ENCODE assay signal across 8 mouse cellular contexts in the genomic region with DNA sequence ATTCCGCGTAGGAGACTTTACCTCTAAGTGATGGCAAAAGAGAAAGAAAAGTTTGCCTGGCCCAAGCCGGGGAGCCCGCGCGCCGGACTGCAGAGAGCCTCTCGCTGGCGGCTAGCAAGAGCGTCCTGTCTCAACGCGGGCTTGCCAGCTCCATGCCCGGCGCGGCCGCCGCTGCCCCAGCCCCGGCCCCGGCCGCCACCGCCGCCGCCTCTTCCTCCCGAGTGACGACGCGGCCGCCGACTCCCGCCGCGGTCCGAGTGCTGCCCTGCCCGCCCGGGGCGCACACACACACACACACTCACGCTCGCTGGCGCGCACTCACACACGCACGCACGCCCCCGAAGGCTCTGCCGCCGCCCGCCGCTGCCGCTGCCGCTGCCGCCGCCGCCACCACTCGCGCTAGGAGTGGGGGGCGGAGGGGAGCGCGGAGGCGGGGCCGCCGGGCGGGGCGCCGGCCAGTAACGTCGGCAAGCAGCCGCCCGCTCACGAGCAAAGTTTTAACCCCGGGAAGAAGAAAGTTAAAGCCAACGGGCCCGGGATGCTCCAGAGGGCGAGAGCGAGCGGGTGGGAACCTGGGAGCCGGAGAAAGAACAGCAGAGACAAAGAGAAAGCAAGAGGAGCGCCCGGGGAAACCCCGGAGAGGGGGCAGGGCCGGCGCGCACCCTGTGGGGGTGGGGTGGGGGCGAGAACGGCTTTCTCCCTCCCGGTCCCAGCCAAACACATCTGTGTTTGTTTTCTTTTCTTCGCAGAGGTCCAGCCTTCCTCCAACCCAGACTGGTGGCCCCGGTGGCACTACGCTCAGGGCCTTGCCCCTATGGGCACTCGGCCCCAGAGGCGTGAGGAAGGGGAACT. TPM values are rescaled to one million over a fixed set of nuclear protein-coding genes. Genes with fewer than 3 reads are reported as not detected.
DNase-seq lines count a peak whose midpoint lies in the region; ATAC-seq and TF ChIP-seq lines count a peak whose summit lies in the region.

No protein-coding gene starts in this region.

- peaks cover 57% of the 10 kb centered on the region for H3K4me1 ChIP-seq in forebrain, embryonic 12.5 days
- H3K4me1 ChIP-seq in small intestine, adult 2 months (ENCODE audit: control insufficient read depth, insufficient read depth, insufficient read length, low read length) = peaks cover 11% of the 10 kb centered on the region

- no peak for TF ChIP-seq CTCF in small intestine, adult 2 months (IDR thresholded peaks at IDR 0.05; ENCODE audit: extremely low read depth, insufficient read length, insufficient replicate concordance, low read depth, low read length)

- peak overlapping the region; percentile 83 for H3K27ac ChIP-seq in forebrain, embryonic 12.5 days
- H3K27ac ChIP-seq in small intestine, adult 2 months (ENCODE audit: insufficient read depth, low read depth, low read length) = peak overlapping the region; percentile 37; the same call in 1 of the 2 replicates

- H3K27me3 ChIP-seq in forebrain, embryonic 12.5 days = peaks cover 92% of the 10 kb centered on the region
- peaks cover 49% of the 10 kb centered on the region for H3K27me3 ChIP-seq in small intestine, adult 2 months (ENCODE audit: control insufficient read depth, insufficient read depth, low read length)

- peak; percentile 57 for ATAC-seq in CD4-positive, CD25-positive, alpha-beta regulatory T cell, adult 4 months
- peak; percentile 28 for ATAC-seq in activated CD4-positive, CD25-positive, alpha-beta regulatory T cell, adult 4 months
- ATAC-seq in forebrain, embryonic 12.5 days (ENCODE audit: low FRiP score) = peak; percentile 67
- ATAC-seq in megakaryocyte progenitor cell, adult 5-6 weeks (replicated peaks; ENCODE audit: poor library complexity) = peak; percentile 23; the same call in 1 of the 2 replicates

- H3K9me3 ChIP-seq in forebrain, embryonic 12.5 days = no peaks in the 10 kb centered on the region

- DNase-seq in heart, postnatal 25 days (ENCODE audit: low spot score) = peak; percentile 53
- peak; percentile 73 to 83 for DNase-seq in kidney, postnatal 4 days
- DNase-seq in layer of hippocampus, adult 18-20 months (ENCODE audit: low spot score in 2 of 2) = no peak

- peak overlapping the region; percentile 69 for H3K4me3 ChIP-seq in forebrain, embryonic 12.5 days (replicated peaks)
- H3K4me3 ChIP-seq in small intestine, adult 2 months (ENCODE audit: low read depth, low read length) = peak overlapping the region; percentile 59

- peak overlapping the region; percentile 78 for H3K9ac ChIP-seq in forebrain, embryonic 12.5 days

- H3K36me3 ChIP-seq in forebrain, embryonic 12.5 days (replicated peaks) = no peaks in the 10 kb centered on the region
- H3K36me3 ChIP-seq in small intestine, adult 2 months (ENCODE audit: control insufficient read depth, insufficient read depth, low read length) = no peaks in the 10 kb centered on the region

- TF ChIP-seq POLR2A in small intestine, adult 2 months (IDR thresholded peaks at IDR 0.05; ENCODE audit: low read depth, low read length) = no peak

- peak overlapping the region; percentile 96 for H3K4me2 ChIP-seq in forebrain, embryonic 12.5 days

- intact Hi-C loops in heart, postnatal 25 days (cut with DNase I) = loop anchor here (5.0 kb wide), 2 partner anchors 45 to 65 kb away; no protein-coding TSS in a partner anchor

- under 1% methylated on average over 69 of the region's 90 CpGs for WGBS in forebrain, embryonic 12.5 days
- 3% methylated on average over 84 of the region's 90 CpGs for WGBS in small intestine, adult 2 months

RNA-seq across cellular contexts. Expression of a gene that starts 13.8 kb away (rescaled TPM):
- under 1 TPM; 0.63 to 0.90 TPM for polyA plus RNA-seq in CD4-positive, CD25-positive, alpha-beta regulatory T cell, adult 4 months (2017; shearing (Covaris generic))
- under 1 TPM; 0.17 to 0.41 TPM for polyA plus RNA-seq in activated CD4-positive, CD25-positive, alpha-beta regulatory T cell, adult 4 months (2017; shearing (Covaris generic))
- 14.2 and 18.1 TPM in 2 replicates for polyA plus RNA-seq in forebrain, embryonic 12.5 days (2016; fragmentation: Nextera tagmentation; extraction: Ambion mirVana)
- total RNA-seq in heart, postnatal 25 days (2021) = 10 to 100 TPM; 53.0 to 54.8 TPM
- not detected in 2 replicates for total RNA-seq in megakaryocyte progenitor cell, adult 5-6 weeks (2015)
- total RNA-seq in megakaryocyte progenitor cell, adult 5-6 weeks (2017) = not detected in 2 replicates
- polyA plus RNA-seq in small intestine, adult 2 months (2012; rRNA removed) = 22.7 and 23.7 TPM in 2 replicates
- total RNA-seq in layer of hippocampus, adult 18-20 months (2021) = 1 to 10 TPM; 5.7 to 6.9 TPM

RNA-seq across cellular contexts. Expression of a gene that starts 45.1 kb away (rescaled TPM):
- polyA plus RNA-seq in CD4-positive, CD25-positive, alpha-beta regulatory T cell, adult 4 months (2017; shearing (Covaris generic)) = 10 to 100 TPM; 17.9 to 26.3 TPM
- 10 to 100 TPM; 17.1 to 20.0 TPM for polyA plus RNA-seq in activated CD4-positive, CD25-positive, alpha-beta regulatory T cell, adult 4 months (2017; shearing (Covaris generic))
- polyA plus RNA-seq in forebrain, embryonic 12.5 days (2016; fragmentation: Nextera tagmentation; extraction: Ambion mirVana) = 0.24 and 0.29 TPM in 2 replicates
- total RNA-seq in heart, postnatal 25 days (2021) = 1 to 10 TPM in 1 of 2 experiments, under 1 TPM in 1; 0.70 to 1.1 TPM
- 10.5 and 12.8 TPM in 2 replicates for total RNA-seq in megakaryocyte progenitor cell, adult 5-6 weeks (2015)
- 6.2 and 7.0 TPM in 2 replicates for total RNA-seq in megakaryocyte progenitor cell, adult 5-6 weeks (2017)
- 4.3 and 8.9 TPM in 2 replicates for polyA plus RNA-seq in small intestine, adult 2 months (2012; rRNA removed)
- 1 to 10 TPM; 2.4 to 2.8 TPM for total RNA-seq in layer of hippocampus, adult 18-20 months (2021)

Comparison
In these comparisons a context has a peak if more than half of its experiments do, and no peak if none do; other contexts are left out.
1. DNase-seq: peak in heart, postnatal 25 days (single experiment) and kidney, postnatal 4 days (2 of 2); none in layer of hippocampus, adult 18-20 months (0 of 2).
2. Peak in every context shown above with its lines, with median percentiles within 50 percentile points of each other: ATAC-seq.